8 mouse cellular contexts compared by ENCODE assay signal in genomic region chr1:171064491-171065242, GRCm38 (mm10). TPM values are rescaled to one million over a fixed set of nuclear protein-coding genes. Genes with fewer than 3 reads are reported as not detected.
DNase-seq lines count a peak whose midpoint lies in the region; ATAC-seq and TF ChIP-seq lines count a peak whose summit lies in the region.
"Not testable (repeated sequence)": the region's sequence is repeated elsewhere in the genome, so short reads cannot be mapped to it uniquely, and the experiment has no call there.

Gene Fcgr3 (minus strand): TSS chr1:171064935.

- H3K27me3 ChIP-seq in hindbrain, embryonic 10.5 days (ENCODE audit: insufficient read depth, poor library complexity, severe bottlenecking), result peaks cover 45% of the 10 kb centered on the region
- peaks cover 16% of the 10 kb centered on the region for H3K27me3 ChIP-seq in lung, postnatal 0 days (replicated peaks; ENCODE audit: insufficient read depth, low read length)

- not testable (repeated sequence) for TF ChIP-seq EP300 in lung, postnatal 0 days (IDR thresholded peaks at IDR 0.05)

- TF ChIP-seq CTCF in lung, postnatal 0 days (IDR thresholded peaks at IDR 0.05), result peak; percentile 63

- H3K27ac ChIP-seq in hindbrain, embryonic 10.5 days; lung, postnatal 0 days (ENCODE audit: low read length): not testable (repeated sequence)

- not testable (repeated sequence) for H3K36me3 ChIP-seq in hindbrain, embryonic 10.5 days; lung, postnatal 0 days (ENCODE audit: insufficient read depth, low read length)

- peak; percentile 85 for DNase-seq in Muller cell, postnatal 12 days (ENCODE audit: inconsistent ontology term)
- DNase-seq in cerebellum, postnatal 10 days, result peak; percentile 89 to 95
- peak; percentile 86 to 90 for DNase-seq in frontal cortex, postnatal 10 days (ENCODE audit: low spot score in 2 of 2)
- peak; percentile 90 for DNase-seq in hindbrain, embryonic 10.5 days (ENCODE audit: low spot score)
- DNase-seq in layer of hippocampus, adult 9-11 months, result peak; percentile 80
- peak; percentile 58 for DNase-seq in lung, postnatal 0 days (ENCODE audit: low spot score)
- DNase-seq in ovary, adult 18-20 months (ENCODE audit: low spot score), result peak; percentile 78
- peak; percentile 69 for DNase-seq in thymus, postnatal 0 days (ENCODE audit: low spot score)

- 2% methylated on average over 45 of the region's 75 CpGs for WGBS in hindbrain, embryonic 10.5 days
- WGBS in lung, postnatal 0 days, result 2% methylated on average over 36 of the region's 75 CpGs

- peak within 1 kb of the TSS; percentile 46 for H3K4me3 ChIP-seq in hindbrain, embryonic 10.5 days
- H3K4me3 ChIP-seq in lung, postnatal 0 days (ENCODE audit: low read depth, low read length), result peak within 1 kb of the TSS; percentile 29

- H3K9ac ChIP-seq in lung, postnatal 0 days (replicated peaks; ENCODE audit: low read depth), result not testable (repeated sequence)

- not testable (repeated sequence) for H3K9me3 ChIP-seq in hindbrain, embryonic 10.5 days; lung, postnatal 0 days (ENCODE audit: low read length)

- peak; percentile 67 for ATAC-seq in lung, postnatal 0 days

- H3K4me2 ChIP-seq in lung, postnatal 0 days (replicated peaks; ENCODE audit: low read depth, low read length), result peak within 1 kb of the TSS; percentile 40

- peaks cover 12% of the 10 kb centered on the region for H3K4me1 ChIP-seq in hindbrain, embryonic 10.5 days (replicated peaks)
- H3K4me1 ChIP-seq in lung, postnatal 0 days (ENCODE audit: insufficient read depth, low read depth, low read length), result not testable (repeated sequence)

RNA-seq across cellular contexts. Expression of gene Fcgr3, which starts in this region (rescaled TPM):
- 4.7 and 7.6 TPM in 2 replicates for polyA plus RNA-seq in hindbrain, embryonic 10.5 days (2016; fragmentation: Nextera tagmentation; extraction: Ambion mirVana)
- 29.3 and 37.4 TPM in 2 replicates for polyA plus RNA-seq in lung, postnatal 0 days (2015; fragmentation: Nextera tagmentation; extraction: Ambion mirVana)
- 18.0 and 21.4 TPM in 2 replicates for polyA plus RNA-seq in thymus, postnatal 0 days (2015; fragmentation: Nextera tagmentation; extraction: Ambion mirVana)
